Mouse (Mus musculus): ENCODE data around the gene Epha1. TPM values are rescaled to one million over a fixed set of nuclear protein-coding genes. Genes with fewer than 3 reads are reported as not detected.

Epha1 gene
- polyA plus RNA-seq, 1 experiment from 2014 or later, result 0.96 TPM

- ATAC-seq (ENCODE audit: insufficient number of reproducible peaks, insufficient read depth, low FRiP score, low read depth), result no peak
- Histone ChIP-seq H3K4me1 (ENCODE audit: control insufficient read depth in 2 of 2, insufficient read depth in 2 of 2, low read length in 2 of 2) (peaks cover 8 to 9% of the 10 kb centered on the region in 2 experiments; a peak in 3 of 4 replicates), H3K9me3 (ENCODE audit: control insufficient read depth, low read length) (no peaks in the 10 kb centered on the region), H3K4me2 (ENCODE audit: low read length) (no peak overlapping the region), H3K36me3 (ENCODE audit: control insufficient read depth, insufficient read depth, low read length) (no peaks in the 10 kb centered on the region), H3K27me3 (ENCODE audit: control insufficient read depth, insufficient read depth, low read length) (no peaks in the 10 kb centered on the region), H3K4me3 (ENCODE audit: control insufficient read depth in 1 of 2, insufficient read depth in 1 of 2, low read depth in 1 of 2, low read length in 2 of 2) (no peak overlapping the region), H3K27ac (replicated peaks in 1 of 2; ENCODE audit: control insufficient read depth in 1 of 2, insufficient read depth in 1 of 2, low read depth in 2 of 2, low read length in 2 of 2) (peak overlapping the region; percentile 5 to 57; a peak in 2 of 4 replicates), H3K9ac (ENCODE audit: low read length) (no peak overlapping the region)
- 63% methylated on average over 3 of the region's 3 CpGs for WGBS
These were observed 24.1 kb upstream of the Epha1 start for GRCm38 (mm10) chr6:42397041-42397657.

- H3K4me2 ChIP-seq (ENCODE audit: low read length), result no peak overlapping the region
- H3K4me3 ChIP-seq (ENCODE audit: control insufficient read depth in 1 of 2, insufficient read depth in 1 of 2, low read depth in 1 of 2, low read length in 2 of 2), result no peak overlapping the region
- 48% methylated on average over 9 of the region's 9 CpGs for WGBS
- H3K27ac ChIP-seq (replicated peaks in 1 of 2; ENCODE audit: control insufficient read depth in 1 of 2, insufficient read depth in 1 of 2, low read depth in 2 of 2, low read length in 2 of 2), result peak overlapping the region; percentile 57 to 59; a peak in 3 of 4 replicates
- peak; percentile 69 for ATAC-seq (ENCODE audit: insufficient number of reproducible peaks, insufficient read depth, low FRiP score, low read depth)
- peaks cover 10 to 16% of the 10 kb centered on the region in 2 experiments for H3K4me1 ChIP-seq (ENCODE audit: control insufficient read depth in 2 of 2, insufficient read depth in 2 of 2, low read length in 2 of 2)
- no peaks in the 10 kb centered on the region for H3K27me3 ChIP-seq (ENCODE audit: control insufficient read depth, insufficient read depth, low read length)
- H3K36me3 ChIP-seq (ENCODE audit: control insufficient read depth, insufficient read depth, low read length), result no peaks in the 10 kb centered on the region
- H3K9me3 ChIP-seq (ENCODE audit: control insufficient read depth, low read length), result no peaks in the 10 kb centered on the region
- no peak overlapping the region for H3K9ac ChIP-seq (ENCODE audit: low read length)
These were observed 23.1 kb upstream of the Epha1 start for GRCm38 (mm10) chr6:42395960-42396809.

GRCm38 (mm10) chr6:42391796-42392330, 18.8 kb upstream of the Epha1 start:
- no peak overlapping the region for H3K4me2 ChIP-seq (ENCODE audit: low read length)
- H3K27ac ChIP-seq (replicated peaks in 1 of 2; ENCODE audit: control insufficient read depth in 1 of 2, insufficient read depth in 1 of 2, low read depth in 2 of 2, low read length in 2 of 2), result peak overlapping the region; percentile 1 to 6; a peak in 1 of 4 replicates
- H3K36me3 ChIP-seq (ENCODE audit: control insufficient read depth, insufficient read depth, low read length), result no peaks in the 10 kb centered on the region
- peak; percentile 31; the same call in 1 of the 2 replicates for ATAC-seq (ENCODE audit: insufficient number of reproducible peaks, insufficient read depth, low FRiP score, low read depth)
- H3K9ac ChIP-seq (ENCODE audit: low read length), result no peak overlapping the region
- H3K4me1 ChIP-seq (ENCODE audit: control insufficient read depth in 2 of 2, insufficient read depth in 2 of 2, low read length in 2 of 2), result peaks cover 9 to 18% of the 10 kb centered on the region in 2 experiments
- WGBS, result 27% methylated on average over 2 of the region's 2 CpGs
- no peaks in the 10 kb centered on the region for H3K27me3 ChIP-seq (ENCODE audit: control insufficient read depth, insufficient read depth, low read length)
- no peak overlapping the region for H3K4me3 ChIP-seq (ENCODE audit: control insufficient read depth in 1 of 2, insufficient read depth in 1 of 2, low read depth in 1 of 2, low read length in 2 of 2)
- no peaks in the 10 kb centered on the region for H3K9me3 ChIP-seq (ENCODE audit: control insufficient read depth, low read length)

GRCm38 (mm10) chr6:42385635-42386034, 12.6 kb upstream of the Epha1 start:
- H3K27me3 ChIP-seq (ENCODE audit: control insufficient read depth, insufficient read depth, low read length), result no peaks in the 10 kb centered on the region
- no peaks in the 10 kb centered on the region for H3K9me3 ChIP-seq (ENCODE audit: control insufficient read depth, low read length)
- no peak for ATAC-seq (ENCODE audit: insufficient number of reproducible peaks, insufficient read depth, low FRiP score, low read depth)
- H3K9ac ChIP-seq (ENCODE audit: low read length), result no peak overlapping the region
- WGBS, result 70% methylated on average over 4 of the region's 4 CpGs
- no peak overlapping the region for H3K4me2 ChIP-seq (ENCODE audit: low read length)
- H3K27ac ChIP-seq (replicated peaks in 1 of 2; ENCODE audit: control insufficient read depth in 1 of 2, insufficient read depth in 1 of 2, low read depth in 2 of 2, low read length in 2 of 2), result no peak overlapping the region
- peaks cover 4 to 24% of the 10 kb centered on the region in 2 experiments for H3K4me1 ChIP-seq (ENCODE audit: control insufficient read depth in 2 of 2, insufficient read depth in 2 of 2, low read length in 2 of 2)
- H3K36me3 ChIP-seq (ENCODE audit: control insufficient read depth, insufficient read depth, low read length), result no peaks in the 10 kb centered on the region
- H3K4me3 ChIP-seq (ENCODE audit: control insufficient read depth in 1 of 2, insufficient read depth in 1 of 2, low read depth in 1 of 2, low read length in 2 of 2), result no peak overlapping the region

- Histone ChIP-seq H3K4me1 (ENCODE audit: control insufficient read depth in 2 of 2, insufficient read depth in 2 of 2, low read length in 2 of 2) (peaks cover 4 to 19% of the 10 kb centered on the region in 2 experiments), H3K36me3 (ENCODE audit: control insufficient read depth, insufficient read depth, low read length) (no peaks in the 10 kb centered on the region), H3K27me3 (ENCODE audit: control insufficient read depth, insufficient read depth, low read length) (no peaks in the 10 kb centered on the region), H3K9me3 (ENCODE audit: control insufficient read depth, low read length) (no peaks in the 10 kb centered on the region), H3K4me2 (ENCODE audit: low read length) (no peak overlapping the region), H3K9ac (ENCODE audit: low read length) (no peak overlapping the region), H3K4me3 (ENCODE audit: control insufficient read depth in 1 of 2, insufficient read depth in 1 of 2, low read depth in 1 of 2, low read length in 2 of 2) (no peak overlapping the region), H3K27ac (replicated peaks in 1 of 2; ENCODE audit: control insufficient read depth in 1 of 2, insufficient read depth in 1 of 2, low read depth in 2 of 2, low read length in 2 of 2) (0 out of 4 replicates have a peak overlapping the region, but pooled peaks of 1 of the 2 experiments have one; percentile 3)
- no peak for ATAC-seq (ENCODE audit: insufficient number of reproducible peaks, insufficient read depth, low FRiP score, low read depth)
- 88% methylated on average over 5 of the region's 5 CpGs for WGBS
These were observed 10.3 kb upstream of the Epha1 start for GRCm38 (mm10) chr6:42383360-42383759.

- Histone ChIP-seq H3K4me1 (ENCODE audit: control insufficient read depth in 2 of 2, insufficient read depth in 2 of 2, low read length in 2 of 2) (peaks cover 4 to 19% of the 10 kb centered on the region in 2 experiments), H3K36me3 (ENCODE audit: control insufficient read depth, insufficient read depth, low read length) (no peaks in the 10 kb centered on the region), H3K27me3 (ENCODE audit: control insufficient read depth, insufficient read depth, low read length) (no peaks in the 10 kb centered on the region), H3K27ac (replicated peaks in 1 of 2; ENCODE audit: control insufficient read depth in 1 of 2, insufficient read depth in 1 of 2, low read depth in 2 of 2, low read length in 2 of 2) (peak overlapping the region; percentile 79 to 82), H3K4me2 (ENCODE audit: low read length) (no peak overlapping the region), H3K9me3 (ENCODE audit: control insufficient read depth, low read length) (no peaks in the 10 kb centered on the region), H3K4me3 (ENCODE audit: control insufficient read depth in 1 of 2, insufficient read depth in 1 of 2, low read depth in 1 of 2, low read length in 2 of 2) (no peak overlapping the region), H3K9ac (ENCODE audit: low read length) (0 out of 2 replicates have a peak overlapping the region, but pooled peaks have one; percentile 16)
- peak; percentile 61; the same call in 1 of the 2 replicates for ATAC-seq (ENCODE audit: insufficient number of reproducible peaks, insufficient read depth, low FRiP score, low read depth)
- 35% methylated on average over 9 of the region's 9 CpGs for WGBS
These were observed 8.9 kb upstream of the Epha1 start for GRCm38 (mm10) chr6:42381916-42382381.

- Histone ChIP-seq H3K27me3 (ENCODE audit: control insufficient read depth, insufficient read depth, low read length) (no peaks in the 10 kb centered on the region), H3K27ac (replicated peaks in 1 of 2; ENCODE audit: control insufficient read depth in 1 of 2, insufficient read depth in 1 of 2, low read depth in 2 of 2, low read length in 2 of 2) (peak overlapping the region in 1 of 2 experiments; percentile 82; a peak in 2 of 4 replicates), H3K4me2 (ENCODE audit: low read length) (no peak overlapping the region), H3K4me3 (ENCODE audit: control insufficient read depth in 1 of 2, insufficient read depth in 1 of 2, low read depth in 1 of 2, low read length in 2 of 2) (no peak overlapping the region), H3K9ac (ENCODE audit: low read length) (0 out of 2 replicates have a peak overlapping the region, but pooled peaks have one; percentile 16), H3K9me3 (ENCODE audit: control insufficient read depth, low read length) (no peaks in the 10 kb centered on the region), H3K4me1 (ENCODE audit: control insufficient read depth in 2 of 2, insufficient read depth in 2 of 2, low read length in 2 of 2) (peaks cover 4 to 24% of the 10 kb centered on the region in 2 experiments), H3K36me3 (ENCODE audit: control insufficient read depth, insufficient read depth, low read length) (no peaks in the 10 kb centered on the region)
- WGBS, result 59% methylated on average over 2 of the region's 2 CpGs
- ATAC-seq (ENCODE audit: insufficient number of reproducible peaks, insufficient read depth, low FRiP score, low read depth), result no peak
These were observed 8.2 kb upstream of the Epha1 start for GRCm38 (mm10) chr6:42381221-42381620.

Measured in heart, embryonic 14.5 days (tissue).